Mouse (Mus musculus) kidney, adult 2 months (tissue): ENCODE measurements around the gene Snx25. TPM values are rescaled to one million over a fixed set of nuclear protein-coding genes. Genes with fewer than 3 reads are reported as not detected.

Source experiments
- DNase-seq: peaks from one replicate; pipeline ENCODE4 v3.0.0; 2021
- H3K27ac ChIP-seq: fragments of 200-500 bp; 2 replicates; pipeline ENCODE4 v1.5.1; 2012; ENCODE audit warnings: low read depth, low read length, control low read depth, inconsistent platforms; ENCODE audit not compliant: insufficient read depth
- H3K27me3 ChIP-seq: fragments of 200-500 bp; replicated peaks from 2 replicates; pipeline ENCODE4 v1.6.1; 2012; ENCODE audit warnings: mild to moderate bottlenecking, moderate library complexity, low read length, inconsistent platforms; ENCODE audit not compliant: control insufficient read depth, insufficient read depth
- H3K36me3 ChIP-seq: fragments of 200-500 bp; 2 replicates; pipeline ENCODE4 v1.6.1; 2012; ENCODE audit warnings: mild to moderate bottlenecking, moderate library complexity, low read length, inconsistent platforms; ENCODE audit not compliant: control insufficient read depth, insufficient read depth
- H3K4me1 ChIP-seq: fragments of 200-500 bp; 2 replicates; pipeline ENCODE4 v1.6.1; 2011; ENCODE audit warnings: low read length; ENCODE audit not compliant: control insufficient read depth, insufficient read depth
- H3K4me3 ChIP-seq: fragments of 200-500 bp; 2 replicates; pipeline ENCODE4 v1.5.1; 2011; ENCODE audit warnings: mild to moderate bottlenecking, low read depth, low read length, control low read depth; ENCODE audit not compliant: insufficient read depth
- CTCF ChIP-seq: fragments of 200-500 bp; conservative IDR thresholded peaks from 2 replicates; pipeline ENCODE4 v1.5.1; 2011; ENCODE audit warnings: low read depth, mild to moderate bottlenecking, control low read depth, low read length, moderate library complexity, mixed read lengths; ENCODE audit not compliant: insufficient read depth, insufficient read length
- POLR2A ChIP-seq: fragments of 200-500 bp; IDR thresholded peaks from one replicate; pipeline ENCODE4 v1.6.1; 2011; ENCODE audit warnings: low read depth, low read length, control low read depth
- WGBS: fragments of 180-500 bp; shearing (Covaris S2); methylation state at CpG from one replicate; pipeline ENCODE4 v1.1.7; 2018; 5-methylcytosine and 5-hydroxymethylcytosine counted together
- polyA plus RNA-seq: library from polyadenylated mRNA; depleted of rRNA; stranded (reverse); fragments of >200 nt; gene quantifications from 2 replicates; pipeline ENCODE4 v1.2.3, GENCODE M21; 2012

Gene Snx25
- polyA plus RNA-seq, 1 experiment = 9.8 TPM

DNA sequence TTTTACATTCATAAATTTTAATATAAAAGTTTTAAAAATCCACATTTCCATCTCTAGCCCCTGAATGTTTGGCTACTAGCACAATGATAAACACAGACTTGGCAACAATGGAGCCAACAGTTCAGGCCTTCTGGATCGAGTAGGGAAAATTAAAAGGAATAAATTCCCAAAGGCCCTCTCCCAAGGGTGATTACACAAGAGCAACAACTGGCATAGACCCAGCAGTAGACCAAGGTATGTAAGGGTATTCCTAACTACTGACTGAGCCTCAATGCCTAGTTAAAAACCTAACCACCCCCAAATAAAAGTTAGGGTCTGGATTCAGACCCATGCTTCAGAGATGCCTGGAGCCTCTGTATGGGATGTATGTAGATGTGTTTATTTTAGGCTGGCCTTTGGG lies 112.3 kb downstream of the Snx25 start:
- no peak for DNase-seq
- 53% methylated on average over 1 of the region's 1 CpGs for WGBS
- H3K27ac ChIP-seq = no peak overlapping the region

GRCm38 (mm10) chr8:46036217-46036616 lies 115.7 kb downstream of the Snx25 start:
- TF ChIP-seq POLR2A (no peak), CTCF (no peak)

More for the DNA sequence above, 112.3 kb downstream of the Snx25 start:
- H3K36me3 ChIP-seq = no peaks in the 10 kb centered on the region; the same call in none of the 2 replicates
- H3K4me1 ChIP-seq = no peaks in the 10 kb centered on the region
- no peak for TF ChIP-seq CTCF
- TF ChIP-seq POLR2A = no peak
- H3K4me3 ChIP-seq = no peak overlapping the region
- no peaks in the 10 kb centered on the region for H3K27me3 ChIP-seq

DNA sequence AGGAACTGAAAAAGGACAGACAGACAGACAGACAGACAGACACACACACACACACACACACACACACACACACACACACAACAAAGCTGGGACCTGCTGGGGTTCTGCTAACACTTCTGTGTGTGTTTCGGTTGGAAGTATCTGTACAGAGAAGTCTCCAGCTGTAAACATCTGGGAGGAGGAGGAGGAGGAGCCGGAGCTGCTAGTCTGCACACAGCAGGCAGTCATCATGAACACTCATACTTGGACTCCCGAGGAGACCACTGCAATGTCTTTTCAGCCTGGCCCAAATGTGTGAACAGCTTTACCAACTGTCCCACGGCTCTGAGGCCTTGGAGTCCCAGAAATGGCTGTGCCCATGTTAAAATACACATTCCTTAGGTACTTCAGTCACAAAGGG lies 127.6 kb downstream of the Snx25 start:
- TF ChIP-seq CTCF (no peak), POLR2A (no peak)
- DNase-seq = no peak
- Histone ChIP-seq H3K27ac (no peak overlapping the region), H3K36me3 (no peaks in the 10 kb centered on the region), H3K4me3 (no peak overlapping the region), H3K27me3 (no peaks in the 10 kb centered on the region), H3K4me1 (no peaks in the 10 kb centered on the region)
- 54% methylated on average over 4 of the region's 4 CpGs for WGBS

More at GRCm38 (mm10) chr8:46036217-46036616, 115.7 kb downstream of the Snx25 start:
- Histone ChIP-seq H3K4me3 (no peak overlapping the region), H3K27ac (no peak overlapping the region), H3K27me3 (no peaks in the 10 kb centered on the region), H3K36me3 (no peaks in the 10 kb centered on the region; the same call in 1 of the 2 replicates), H3K4me1 (no peaks in the 10 kb centered on the region)
- WGBS = 48% methylated on average over 11 of the region's 11 CpGs
- peak; percentile 87 for DNase-seq

GRCm38 (mm10) chr8:46022758-46023157 lies 129.2 kb downstream of the Snx25 start:
- TF ChIP-seq POLR2A (no peak), CTCF (no peak)
- no peak overlapping the region for H3K27ac ChIP-seq
- H3K36me3 ChIP-seq = no peaks in the 10 kb centered on the region
- H3K4me1 ChIP-seq = no peaks in the 10 kb centered on the region
- no peak overlapping the region for H3K4me3 ChIP-seq
- DNase-seq = no peak
- WGBS = 95% methylated on average over 9 of the region's 9 CpGs
- H3K27me3 ChIP-seq = no peaks in the 10 kb centered on the region

DNA sequence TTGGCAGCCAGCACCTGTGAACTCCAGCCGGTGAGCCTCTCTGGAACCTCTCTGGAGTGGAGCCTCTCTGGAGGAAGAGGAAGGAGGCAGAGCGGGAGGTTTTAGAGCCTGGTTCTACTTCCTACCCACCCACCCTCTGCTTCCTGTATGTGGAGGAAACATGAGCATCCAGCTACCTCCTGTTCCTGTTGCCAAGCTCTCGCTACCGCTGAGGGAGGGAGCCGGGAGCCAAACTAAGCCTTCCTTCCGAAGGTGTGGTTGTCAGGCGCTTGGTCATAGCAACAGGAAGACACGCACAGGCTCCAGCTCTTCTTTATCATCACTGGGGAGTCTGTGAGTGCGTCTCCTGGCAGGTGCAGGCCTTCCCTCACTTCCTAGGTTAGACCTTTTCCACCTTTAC lies 129.8 kb downstream of the Snx25 start:
- Histone ChIP-seq H3K4me1 (no peaks in the 10 kb centered on the region), H3K4me3 (no peak overlapping the region), H3K27me3 (no peaks in the 10 kb centered on the region), H3K27ac (no peak overlapping the region), H3K36me3 (no peaks in the 10 kb centered on the region)
- DNase-seq = no peak
- 69% methylated on average over 9 of the region's 9 CpGs for WGBS
- TF ChIP-seq POLR2A = no peak
- TF ChIP-seq CTCF = no peak

DNA sequence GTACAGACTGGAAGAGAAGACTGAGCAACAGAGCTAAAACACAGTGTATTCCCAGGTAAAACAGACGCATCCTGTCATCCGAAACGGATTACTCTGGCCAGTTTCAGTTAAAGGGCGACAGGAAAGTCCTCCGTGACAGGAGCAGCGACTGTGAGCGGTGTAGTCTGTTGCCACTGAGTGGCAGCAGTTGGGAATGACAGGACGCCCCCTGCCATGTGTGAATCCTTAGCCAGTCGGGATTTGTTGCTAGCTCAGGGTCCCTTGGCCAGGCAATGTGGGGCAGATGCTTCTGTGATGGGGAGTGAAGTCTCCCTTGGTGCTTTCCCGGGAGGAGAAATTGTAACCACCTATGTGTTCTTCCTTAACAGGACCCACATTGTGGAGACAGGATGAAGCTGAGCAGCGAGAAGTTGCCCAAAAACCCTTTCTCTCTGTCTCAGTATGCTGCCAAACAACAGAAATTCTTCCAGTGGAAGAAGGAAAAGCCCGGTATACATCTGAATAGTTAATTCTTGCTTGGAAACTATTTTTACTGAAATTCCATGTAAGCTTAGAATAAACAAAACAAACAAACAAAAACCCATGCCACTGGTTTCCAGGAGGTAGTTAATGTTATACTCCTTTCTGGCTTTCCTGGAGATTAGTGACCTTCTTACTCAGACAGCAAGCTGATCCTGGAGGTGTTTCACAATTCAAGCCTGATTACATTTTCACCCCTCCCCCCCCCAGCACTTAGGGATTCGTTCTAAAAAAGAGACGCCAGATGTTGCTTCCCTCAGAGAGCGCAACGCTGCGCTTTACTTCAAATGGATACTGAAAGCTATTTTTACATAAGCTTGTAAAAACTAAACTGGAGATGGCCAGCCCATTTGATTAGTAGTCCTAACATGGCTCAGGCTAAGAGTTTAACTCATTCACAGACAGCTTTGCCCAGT lies 140.9 kb downstream of the Snx25 start:
- peak overlapping the region; percentile 3; the same call in 1 of the 2 replicates for H3K4me3 ChIP-seq
- WGBS = 11% methylated on average over 17 of the region's 17 CpGs
- peak; percentile 57 for DNase-seq

GRCm38 (mm10) chr8:46010306-46010705 lies 141.7 kb downstream of the Snx25 start:
- Histone ChIP-seq H3K36me3 (no peaks in the 10 kb centered on the region), H3K4me3 (no peak overlapping the region), H3K27ac (no peak overlapping the region), H3K27me3 (no peaks in the 10 kb centered on the region), H3K4me1 (peaks cover 7% of the 10 kb centered on the region; the same call in 1 of the 2 replicates)
- peak; percentile 22 for DNase-seq
- TF ChIP-seq CTCF (no peak), POLR2A (no peak)
- 78% methylated on average over 2 of the region's 2 CpGs for WGBS

More for the DNA sequence above, 140.9 kb downstream of the Snx25 start:
- peaks cover 7% of the 10 kb centered on the region; the same call in 1 of the 2 replicates for H3K4me1 ChIP-seq
- peak; percentile 54 for TF ChIP-seq CTCF
- no peak for TF ChIP-seq POLR2A
- H3K27ac ChIP-seq = no peak overlapping the region
- H3K36me3 ChIP-seq = no peaks in the 10 kb centered on the region
- H3K27me3 ChIP-seq = no peaks in the 10 kb centered on the region
